Mouse (Mus musculus) myocyte (in vitro differentiated cells): ENCODE results near the gene Reg3b. TPM values are rescaled to one million over a fixed set of nuclear protein-coding genes. Genes with fewer than 3 reads are reported as not detected.

Experiments
- polyA plus RNA-seq: library from polyadenylated mRNA; unstranded; fragments of >200 nt; fragmentation: generic; extraction: Trizol; gene quantifications from one replicate; pipeline ENCODE4 v1.2.1, GENCODE M21; 2012; ENCODE audit warnings: missing spikeins

Reg3b gene
- polyA plus RNA-seq, 1 experiment: not detected

Other genes starting within 250 kb of the Reg3b start
- not detected for gene Reg3d, start 8.2 kb downstream of the Reg3b start, polyA plus RNA-seq
- gene Reg3a, start 10.1 kb downstream of the Reg3b start, polyA plus RNA-seq: not detected
- gene Reg2, start 25.0 kb downstream of the Reg3b start, polyA plus RNA-seq: not detected
- not detected for gene Reg1, start 52.1 kb downstream of the Reg3b start, polyA plus RNA-seq
- gene Reg3g, start 98.2 kb downstream of the Reg3b start, polyA plus RNA-seq: not detected